Mouse (Mus musculus) MEL-GATA-1-ER (cell line): ENCODE data around the gene 2810459M11Rik.
A peak's percentile ranks its signal among the peaks of the same experiment; 100 is the strongest.

Experiments
- DNase-seq: peaks from one replicate; pipeline ENCODE4 v3.0.0-alpha.2; 2012; ENCODE audit warnings: low read depth; ENCODE audit errors: extremely low read depth

Gene 2810459M11Rik

DNA sequence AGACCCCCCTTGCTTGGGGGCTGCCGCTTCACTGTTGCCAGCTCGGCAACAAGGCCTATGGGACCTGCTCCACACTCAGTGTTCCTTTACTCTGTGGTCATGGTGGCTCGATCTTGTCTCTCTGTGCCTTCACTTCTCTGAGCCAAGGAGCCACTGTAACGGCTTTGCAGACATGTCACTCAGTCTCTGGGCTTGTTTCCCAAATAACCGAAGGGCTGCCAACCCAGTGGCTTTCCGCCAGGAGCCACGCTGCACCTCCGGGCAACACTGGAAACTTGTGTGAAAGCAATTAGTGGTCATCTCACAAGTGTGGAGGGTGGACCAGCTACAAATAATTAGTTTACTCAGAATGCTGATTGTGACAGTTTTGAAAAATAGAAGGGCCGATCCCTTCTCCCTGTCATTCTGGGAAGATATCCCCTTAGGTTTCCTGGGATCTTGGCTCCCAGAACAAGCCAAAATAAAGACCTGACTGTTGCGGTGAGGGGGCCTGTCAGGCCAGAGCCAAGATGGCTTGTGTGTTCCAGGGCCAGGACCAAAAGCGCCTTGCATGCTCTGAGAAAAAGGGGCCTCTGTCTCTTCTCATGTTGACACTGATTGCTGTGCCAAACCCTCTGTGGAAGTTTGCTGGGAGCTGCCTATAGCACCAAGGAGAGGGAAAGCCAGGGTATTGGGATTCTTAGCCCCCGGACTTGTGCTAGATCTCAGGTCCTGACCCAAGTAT lies 7.7 kb downstream of the 2810459M11Rik start:
- DNase-seq: no peak

GRCm38 (mm10) chr1:86054943-86055342 lies 9.3 kb downstream of the 2810459M11Rik start:
- no peak for DNase-seq

GRCm38 (mm10) chr1:86056284-86056683 lies 10.6 kb downstream of the 2810459M11Rik start:
- no peak for DNase-seq

DNA sequence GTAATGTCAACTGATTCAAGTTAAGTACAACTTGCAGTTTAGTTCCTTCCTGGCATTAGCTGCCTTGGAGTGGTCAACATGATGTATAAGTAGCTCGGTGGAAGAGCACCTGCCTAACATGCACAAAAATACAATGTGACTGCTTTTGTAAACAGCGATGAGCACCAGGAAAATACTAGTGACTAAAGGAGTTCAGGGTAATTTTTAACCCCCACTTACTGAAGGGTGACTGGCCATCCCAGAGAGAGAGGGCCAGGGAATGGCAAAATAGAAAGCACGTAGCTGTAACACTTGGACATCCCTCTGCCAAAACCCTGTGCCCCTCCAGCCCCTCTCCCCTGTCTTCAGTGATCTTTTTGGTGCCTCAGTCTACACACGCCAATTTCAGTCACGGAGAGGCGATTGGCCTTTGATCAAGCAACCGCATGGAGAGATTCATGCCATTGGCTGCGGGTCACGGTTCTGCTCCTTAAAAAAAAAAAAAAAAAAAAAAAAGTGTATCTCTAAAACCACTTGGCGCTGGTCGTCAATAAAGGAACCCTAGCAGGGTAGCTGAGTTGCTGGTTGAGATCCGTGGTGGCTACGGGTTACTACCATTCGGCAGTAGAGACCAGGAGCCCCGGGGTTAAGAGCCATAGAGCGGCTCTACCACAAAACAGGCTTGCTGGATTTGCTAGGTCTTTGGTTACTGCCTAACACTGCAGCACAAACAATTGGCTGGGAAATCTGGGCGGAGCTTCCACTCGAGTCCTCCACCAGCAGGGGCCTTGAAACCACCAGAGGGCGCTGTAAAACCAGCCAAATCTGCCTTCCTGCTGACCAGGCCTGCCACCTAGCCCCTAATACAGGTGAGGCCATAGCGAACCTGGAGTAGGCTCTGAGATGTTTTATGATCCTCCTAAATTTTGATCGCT lies 13.4 kb downstream of the 2810459M11Rik start:
- peak; percentile 89 for DNase-seq

- peak; percentile 30 for DNase-seq
Observed at GRCm38 (mm10) chr1:86062523-86062922, 16.9 kb downstream of the 2810459M11Rik start.

DNA sequence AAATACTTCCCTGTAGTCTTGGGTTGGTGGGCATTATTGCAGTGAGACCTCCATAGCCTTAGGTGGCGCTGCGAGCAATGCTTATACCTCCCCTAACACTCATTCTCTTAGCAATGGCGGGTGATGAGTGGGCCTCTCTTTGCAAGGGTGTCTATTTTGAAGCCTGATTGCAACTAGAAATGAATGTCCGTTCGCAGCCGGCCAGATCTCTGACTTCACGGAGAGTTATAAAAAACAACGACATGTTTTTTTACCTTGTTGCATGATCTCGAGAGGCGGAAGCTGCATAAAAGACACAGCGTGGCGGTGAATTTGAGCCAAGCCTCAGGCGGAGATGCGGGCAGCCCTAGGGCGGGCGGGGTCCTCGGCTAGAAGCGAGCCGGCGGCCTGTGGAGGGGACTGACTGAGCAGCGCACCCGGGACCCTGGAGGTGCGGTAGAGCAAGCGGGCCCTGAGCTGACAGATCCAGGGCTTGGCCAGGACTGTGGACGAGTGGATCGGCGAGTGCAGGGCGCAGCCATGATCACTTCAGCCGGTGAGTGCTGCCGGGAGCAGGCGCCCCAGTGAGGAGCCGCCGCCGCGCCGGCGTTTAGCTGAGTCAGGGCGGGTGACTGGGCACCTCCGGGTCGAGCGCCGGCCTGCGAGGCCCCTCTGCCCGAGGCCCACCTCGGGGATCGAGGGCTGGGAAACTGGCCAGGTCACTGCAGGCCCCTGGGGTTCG lies 18.8 kb downstream of the 2810459M11Rik start, which contains the start of gene Psmd1:
Gene Psmd1, plus strand, starts transcription at position 117 of the 721 bp plus-strand sequence.
- DNase-seq: peak; percentile 92

GRCm38 (mm10) chr1:86076565-86076964 lies 30.9 kb downstream of the 2810459M11Rik start:
- DNase-seq: no peak

- DNase-seq: no peak
Observed at GRCm38 (mm10) chr1:86094413-86094812, 48.8 kb downstream of the 2810459M11Rik start.

DNA sequence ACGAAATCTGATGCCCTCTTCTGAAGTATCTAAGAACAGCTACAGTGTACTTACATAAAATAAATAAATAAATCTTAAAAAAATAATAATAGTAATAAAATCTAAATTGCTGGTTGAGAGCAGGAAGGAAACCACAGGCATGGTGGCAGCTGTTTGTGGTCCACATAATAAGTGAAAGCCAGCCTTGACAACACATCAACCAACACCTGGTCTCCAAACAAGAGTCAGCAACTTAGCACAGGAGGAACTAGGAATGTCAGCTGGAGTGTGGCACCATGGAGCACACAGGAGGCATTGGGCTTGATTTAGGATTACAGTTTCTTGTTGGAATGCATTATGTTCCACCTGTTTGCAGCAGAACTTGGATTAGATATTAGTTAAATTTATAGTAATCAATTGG lies 59.4 kb downstream of the 2810459M11Rik start:
- no peak for DNase-seq
